Mouse (Mus musculus): Measurements from ENCODE around the gene Rbm18.
"Not testable (repeated sequence)": the region's sequence is repeated elsewhere in the genome, so short reads cannot be mapped to it uniquely, and the experiment has no call there.

The Rbm18 gene

DNA sequence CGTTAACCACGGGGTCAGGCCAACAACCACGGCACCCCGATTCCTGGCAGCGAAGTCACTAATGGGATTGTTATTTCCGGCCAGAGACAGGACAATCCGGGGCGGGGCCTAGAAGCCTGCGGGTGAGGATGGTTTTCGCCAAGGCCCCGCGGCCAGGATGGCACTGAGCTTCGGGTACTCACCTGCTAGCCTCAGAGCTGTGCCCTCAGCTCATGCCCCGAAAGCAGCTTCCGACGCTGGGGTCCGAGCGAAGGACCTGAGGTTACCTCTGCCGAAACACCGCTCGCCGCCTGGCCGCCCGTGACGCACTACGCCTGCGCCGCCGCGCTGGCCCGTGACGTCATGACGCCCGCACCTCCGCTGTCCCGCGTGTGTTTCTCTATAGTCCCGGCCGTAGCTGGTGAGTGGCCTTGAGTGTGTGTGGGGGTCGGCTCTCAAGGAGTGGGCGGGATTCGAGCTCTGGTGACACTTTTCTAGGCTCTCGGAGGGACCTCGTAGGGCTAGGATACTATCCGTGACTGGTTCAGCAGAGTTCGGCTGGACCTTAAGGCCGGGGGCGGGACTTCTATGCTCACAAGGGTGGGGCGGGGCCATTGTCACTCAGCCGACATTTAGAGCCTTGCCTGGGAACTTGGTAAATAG lies at the start of gene Rbm18, which contains the start of gene Mrrf:
Gene Rbm18 (minus strand): TSS at position 474 of the 642 bp plus-strand sequence.
Gene Mrrf (plus strand): TSS at position 90 of the 642 bp plus-strand sequence.
- DNase-seq = peak; percentile 92

DNA sequence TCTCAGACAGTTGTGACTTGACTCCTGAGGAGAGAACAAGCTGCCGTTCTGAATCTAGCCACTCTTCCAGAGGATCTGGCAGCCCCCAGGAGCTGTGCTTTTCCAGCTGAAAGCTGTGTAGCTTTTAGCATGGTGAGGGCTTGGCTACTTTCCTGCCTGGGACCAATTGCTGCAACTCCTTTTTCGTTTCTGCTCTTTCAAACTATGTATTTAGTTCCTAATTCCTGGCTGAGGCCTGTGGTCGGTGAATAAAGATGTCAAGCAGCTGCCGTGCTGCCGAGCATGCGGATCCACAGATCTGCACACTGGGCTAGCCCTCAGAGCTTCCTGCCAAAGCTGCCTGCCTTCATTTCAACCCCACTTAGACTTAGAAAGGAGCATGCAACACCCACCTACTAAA lies 48.3 kb upstream of the Rbm18 start:
- DNase-seq = no peak

DNA sequence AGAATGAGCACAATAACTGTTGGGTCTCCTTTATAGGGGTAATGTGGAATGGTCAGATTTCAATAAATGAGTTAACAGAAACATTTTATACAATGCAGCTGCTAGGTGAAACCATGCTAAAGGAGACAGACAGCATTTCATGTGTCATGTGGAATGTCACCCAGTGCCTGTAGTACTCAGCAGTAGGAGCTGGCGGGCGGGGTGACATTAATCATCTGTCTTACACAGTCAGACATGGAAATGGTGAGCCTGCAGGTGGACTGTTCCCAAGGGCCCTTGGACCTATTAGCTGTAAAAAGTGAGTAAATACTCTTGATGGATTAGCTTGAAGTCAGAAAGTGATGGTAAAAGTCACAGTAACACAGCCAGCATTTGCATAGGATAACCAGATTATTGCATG lies 47.6 kb upstream of the Rbm18 start:
- DNase-seq = no peak

DNA sequence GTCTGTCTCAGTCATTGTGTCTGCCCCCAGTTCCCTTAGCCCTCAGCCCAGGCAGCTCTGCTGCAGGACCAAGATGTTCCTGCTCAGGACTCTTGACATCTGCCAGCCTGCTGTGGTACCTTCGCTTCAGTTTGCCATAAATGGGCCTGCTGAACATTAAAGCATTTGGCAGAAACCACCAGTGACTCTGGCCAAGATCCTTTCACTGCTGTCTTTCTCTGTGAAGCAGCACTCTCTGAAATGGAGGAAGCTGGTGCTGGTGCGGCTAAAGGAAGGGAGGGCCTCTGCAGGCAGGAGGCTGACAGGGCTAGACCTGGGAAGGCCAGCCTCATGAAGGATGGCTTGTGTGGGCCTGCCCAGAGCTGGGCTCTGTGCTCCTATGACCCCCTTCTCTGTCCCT lies 46.7 kb upstream of the Rbm18 start:
- DNase-seq = no peak

DNA sequence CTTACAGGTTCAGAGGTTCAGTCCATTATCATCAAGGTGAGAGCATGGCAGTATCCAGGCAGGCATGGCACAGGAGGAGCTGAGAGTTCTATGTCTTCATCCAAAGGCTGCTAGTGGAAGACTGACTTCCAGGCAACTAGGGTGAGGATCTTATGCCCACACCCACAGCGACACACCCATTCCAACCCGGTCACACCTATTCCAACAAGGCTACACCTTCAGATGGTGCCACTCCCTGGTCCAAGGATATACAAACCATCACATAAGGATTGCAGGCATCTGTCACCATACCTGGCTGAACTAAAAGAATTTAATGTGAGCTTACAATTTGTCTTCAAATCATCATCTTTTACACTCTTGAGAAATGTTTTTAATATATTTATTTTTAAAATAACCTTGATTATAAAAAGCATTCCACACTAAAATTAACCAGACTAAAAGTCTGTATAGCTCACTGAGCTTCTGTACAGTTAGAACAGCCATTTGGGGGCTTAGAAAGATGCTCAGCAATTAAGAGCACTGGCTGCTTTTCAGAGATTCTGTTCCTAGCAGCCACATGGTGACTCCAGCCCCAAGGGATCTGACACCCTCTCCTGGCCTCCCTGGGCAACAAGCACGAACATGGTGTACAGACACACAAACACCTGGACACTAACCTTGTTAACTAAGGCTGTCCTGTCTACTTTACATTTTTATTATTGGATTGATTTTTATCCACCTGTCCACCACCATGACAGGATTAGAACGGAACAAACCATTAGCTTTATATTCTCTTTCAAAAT lies 45.2 kb upstream of the Rbm18 start:
- DNase-seq = not testable (repeated sequence)

DNA sequence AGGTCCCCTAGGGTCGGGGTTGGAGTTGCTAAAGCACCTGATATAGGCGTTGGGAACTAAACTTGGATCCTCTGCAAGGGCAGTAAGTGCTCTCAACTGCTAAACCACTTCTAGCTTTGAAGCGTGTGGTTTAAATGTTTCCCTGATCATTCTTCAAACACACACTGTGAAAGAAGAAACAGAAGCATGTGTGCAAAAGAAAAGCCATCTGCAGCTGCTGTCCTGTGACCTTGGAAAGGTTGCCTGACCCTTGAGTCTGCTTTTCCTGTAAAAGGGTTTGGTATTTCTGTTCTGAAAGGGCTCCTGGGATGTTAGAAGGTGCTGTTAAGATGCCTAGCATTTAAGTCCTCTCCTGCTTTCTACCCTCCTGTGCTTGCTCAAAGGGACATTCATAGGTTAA lies 42.9 kb upstream of the Rbm18 start:
- DNase-seq = no peak

DNA sequence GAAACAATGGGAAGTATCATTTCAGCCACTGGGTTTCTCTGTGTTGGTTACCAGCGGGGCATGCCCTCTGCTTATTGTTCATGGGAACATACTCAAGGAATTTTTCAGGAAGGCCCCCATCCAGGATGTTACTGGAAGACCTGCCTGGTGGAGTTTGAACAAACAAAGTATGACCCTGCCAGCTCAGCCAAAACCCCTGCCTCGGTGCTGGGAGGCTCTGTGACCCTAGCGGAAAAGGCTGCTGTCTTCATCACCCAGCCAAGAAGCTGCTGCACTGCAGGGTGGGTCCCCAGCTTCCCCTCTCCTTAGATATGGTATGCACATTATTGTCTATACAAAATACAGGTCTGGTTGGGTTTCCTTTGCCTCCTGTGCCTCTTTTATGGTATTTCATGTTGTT lies 36.0 kb upstream of the Rbm18 start:
- DNase-seq = no peak

DNA sequence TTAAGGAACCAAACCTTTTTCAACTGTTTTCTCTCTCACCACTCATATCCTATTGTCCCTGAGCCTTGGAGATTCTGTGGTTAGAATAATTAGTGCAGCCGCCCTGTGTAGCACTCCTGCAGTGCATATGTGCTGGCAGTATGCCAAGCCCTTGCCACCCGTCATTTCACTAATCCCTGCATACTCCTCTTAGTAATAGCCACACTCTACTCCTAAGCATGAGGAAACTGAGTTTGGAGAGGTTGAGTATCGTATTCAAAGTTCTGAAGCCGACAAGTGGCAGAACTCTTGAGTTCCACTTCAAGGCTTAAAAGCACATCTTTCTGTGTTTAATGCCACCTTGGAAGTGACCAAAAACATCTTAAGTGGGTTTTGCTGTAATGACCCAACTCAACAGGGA lies 35.6 kb upstream of the Rbm18 start:
- DNase-seq = no peak

DNA sequence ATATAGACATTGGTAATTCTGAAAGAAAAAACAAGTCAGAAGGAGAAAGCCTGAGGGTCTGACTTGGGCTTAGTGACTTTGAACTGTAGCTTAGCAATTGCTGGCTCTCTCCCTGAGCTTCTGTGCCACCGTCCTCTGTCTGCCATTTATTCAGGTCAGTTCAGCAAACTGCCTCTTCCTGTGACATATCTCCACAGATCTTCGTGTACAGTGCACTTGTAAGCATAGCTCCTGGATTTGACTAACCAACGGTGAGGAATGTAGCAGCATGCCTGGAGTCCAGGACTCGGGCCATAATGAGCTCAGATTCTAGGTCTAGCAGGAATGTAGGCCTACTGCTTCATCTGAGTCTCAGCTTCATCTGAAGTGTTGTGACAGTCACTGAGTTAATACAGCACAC lies 32.6 kb upstream of the Rbm18 start:
- DNase-seq = no peak

DNA sequence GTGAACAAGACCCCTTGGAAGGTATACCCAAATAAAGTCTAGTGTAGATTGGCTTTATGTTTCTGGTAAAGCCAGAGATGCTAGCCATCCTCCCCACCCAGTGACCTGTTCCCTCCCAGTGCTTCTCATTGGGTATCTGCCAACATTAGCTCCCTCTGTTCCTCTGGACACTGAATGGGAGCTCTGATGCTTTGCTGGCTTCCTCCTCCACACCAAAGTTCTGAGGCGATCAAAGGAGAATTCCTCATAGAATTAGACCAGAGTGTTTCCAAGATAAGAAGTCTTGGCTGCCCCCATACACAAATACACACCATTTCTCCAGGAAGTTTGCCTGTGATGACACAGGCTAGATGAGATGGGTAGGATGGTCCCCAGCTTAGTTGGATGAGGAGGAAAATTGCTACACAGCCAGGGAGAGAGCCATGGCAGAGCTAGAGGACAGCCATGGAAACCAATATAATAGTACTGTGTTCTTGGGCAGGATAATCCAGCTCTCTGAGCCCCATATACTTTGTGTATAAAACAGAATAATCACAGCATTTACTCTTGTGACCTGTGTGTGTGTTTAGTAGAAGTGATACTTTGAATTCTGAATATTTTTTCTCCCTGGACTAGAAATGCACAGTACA lies 31.5 kb upstream of the Rbm18 start:
- no peak for DNase-seq

DNA sequence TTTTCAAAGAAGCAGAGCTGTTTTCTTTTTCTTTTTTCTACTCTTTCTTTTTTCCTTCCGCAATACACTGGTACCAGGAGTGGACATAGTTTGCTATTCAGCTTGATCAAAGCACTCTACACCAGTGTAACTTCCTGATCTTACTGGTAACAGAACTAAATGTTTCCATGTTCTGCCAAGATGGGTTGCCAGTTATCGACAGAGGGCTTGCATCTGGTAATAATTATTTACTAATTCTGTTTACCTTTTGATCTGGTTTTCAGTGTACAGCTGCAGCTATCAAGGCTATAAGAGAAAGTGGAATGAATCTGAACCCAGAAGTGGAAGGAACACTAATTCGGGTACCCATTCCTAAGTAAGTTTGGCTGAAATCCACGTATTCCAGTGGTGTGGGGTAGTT lies 22.8 kb upstream of the Rbm18 start:
- no peak for DNase-seq

DNA sequence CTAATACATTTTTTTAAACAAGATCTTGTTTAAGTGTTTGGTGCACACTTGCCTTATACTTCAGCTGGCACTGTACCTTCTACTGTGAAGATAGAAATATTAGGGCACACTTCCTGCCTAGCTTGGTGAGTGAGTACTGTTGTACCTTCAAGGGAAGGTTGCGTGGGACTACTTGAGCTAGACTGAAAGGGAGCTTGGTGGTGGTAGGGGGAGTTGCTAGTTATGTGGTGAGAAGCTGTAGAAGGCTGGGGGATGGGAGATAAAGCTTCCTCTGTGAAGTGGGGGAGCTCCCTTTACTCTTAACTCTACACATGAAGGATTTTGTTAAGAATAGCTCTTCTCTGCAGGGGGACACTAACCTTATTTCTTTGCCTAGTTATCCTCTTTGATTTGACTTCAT lies 20.9 kb upstream of the Rbm18 start:
- DNase-seq = no peak

DNA sequence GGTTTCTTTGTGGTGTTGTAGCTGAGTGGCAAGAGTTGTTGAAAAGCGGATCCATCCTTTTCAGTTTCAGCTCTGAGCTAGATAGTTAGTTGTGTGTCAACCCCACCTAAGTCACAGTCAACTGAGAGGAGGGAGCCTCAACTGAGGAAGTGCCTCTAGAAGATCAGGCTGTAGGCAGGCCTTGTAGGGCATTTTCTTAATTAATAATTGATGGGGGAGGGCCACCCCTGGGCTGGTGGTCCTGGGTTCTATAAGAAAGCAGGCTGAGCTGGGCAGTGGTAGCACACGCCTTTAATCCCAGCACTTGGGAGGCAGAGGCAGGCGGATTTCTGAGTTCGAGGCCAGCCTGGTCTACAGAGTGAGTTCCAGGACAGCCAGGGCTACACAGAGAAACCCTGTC lies 15.8 kb upstream of the Rbm18 start:
- not testable (repeated sequence) for DNase-seq

DNA sequence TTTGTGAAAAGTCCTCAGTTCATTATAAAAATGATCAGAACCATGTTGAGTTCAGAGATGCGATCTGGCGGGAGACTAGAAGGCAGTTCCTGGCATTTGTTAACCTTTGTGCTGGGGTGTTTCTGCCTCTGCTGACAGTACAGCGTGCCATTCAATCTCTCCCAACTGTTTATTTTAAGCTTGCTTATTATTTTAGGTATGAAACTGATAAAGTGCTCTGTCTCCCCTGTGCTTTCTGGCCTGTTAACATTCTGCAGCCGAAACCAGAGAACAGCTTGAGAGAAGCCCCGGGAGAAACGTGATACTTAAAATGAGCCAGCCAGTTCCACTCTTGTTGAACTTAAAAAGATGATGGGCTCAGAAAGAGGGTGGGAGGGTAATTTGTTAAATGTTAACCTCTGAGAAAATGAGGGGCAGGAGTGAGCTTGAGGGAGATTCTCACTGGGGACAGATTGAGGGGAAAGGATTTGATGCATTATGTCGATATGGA lies 12.3 kb upstream of the Rbm18 start:
- no peak for DNase-seq

DNA sequence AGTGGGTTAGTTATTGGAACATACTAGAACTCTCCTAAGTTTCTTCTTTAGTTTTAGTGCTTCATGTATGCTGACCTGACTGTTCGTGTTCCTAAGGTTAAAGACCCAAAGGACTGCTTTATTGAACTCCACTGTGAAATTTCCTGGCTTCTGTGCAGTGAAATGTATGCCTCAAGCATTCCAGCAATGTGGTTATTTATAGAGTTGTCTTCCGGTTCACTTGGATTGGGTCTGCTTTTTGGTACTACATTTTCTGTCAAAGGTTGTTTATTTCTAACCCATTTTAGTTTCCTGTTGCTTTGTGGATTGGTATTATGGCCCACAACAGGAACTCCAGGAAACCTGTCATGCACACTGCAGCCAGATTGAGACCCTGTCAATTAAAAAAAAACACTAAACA lies 2.5 kb upstream of the Rbm18 start:
- no peak for DNase-seq

DNA sequence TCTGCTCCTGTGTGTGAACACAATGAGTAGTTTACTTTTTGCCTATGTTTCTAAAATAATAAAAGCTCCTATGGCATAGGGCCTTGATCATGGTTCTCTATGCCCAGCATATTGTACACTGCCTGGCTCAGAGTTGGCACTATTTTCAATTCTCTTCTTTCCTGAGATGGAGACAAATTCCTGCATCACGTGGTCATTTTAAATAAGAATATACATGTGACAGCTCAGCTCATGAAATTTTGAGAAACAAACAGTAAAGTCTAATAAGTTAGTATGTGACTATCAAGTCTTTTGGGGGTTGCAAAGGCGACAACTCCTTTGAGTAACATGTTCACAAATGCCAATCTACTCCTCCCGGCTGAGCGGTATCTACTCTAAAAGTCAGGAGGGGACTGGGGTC lies 686 bp downstream of the Rbm18 start:
- no peak for DNase-seq

DNA sequence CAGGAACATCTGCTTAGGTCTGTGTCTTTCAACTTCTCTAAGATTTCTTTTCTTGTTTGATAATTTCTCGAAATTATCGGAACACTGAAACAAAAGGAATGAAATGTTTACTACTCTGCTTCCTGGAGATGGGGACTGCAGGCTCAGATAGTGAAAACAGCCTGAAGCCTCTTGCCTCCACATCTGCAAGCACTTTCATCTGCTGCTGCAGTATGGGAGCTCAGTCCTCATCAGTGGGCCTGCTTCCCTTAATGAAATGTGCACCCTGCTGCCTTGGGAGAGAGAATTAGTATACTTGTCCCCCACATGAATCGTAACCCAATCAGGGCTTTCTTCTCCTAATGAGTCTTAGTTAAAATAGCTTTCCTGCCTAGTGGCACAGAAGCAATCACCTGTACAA lies 7.5 kb downstream of the Rbm18 start:
- no peak for DNase-seq

DNA sequence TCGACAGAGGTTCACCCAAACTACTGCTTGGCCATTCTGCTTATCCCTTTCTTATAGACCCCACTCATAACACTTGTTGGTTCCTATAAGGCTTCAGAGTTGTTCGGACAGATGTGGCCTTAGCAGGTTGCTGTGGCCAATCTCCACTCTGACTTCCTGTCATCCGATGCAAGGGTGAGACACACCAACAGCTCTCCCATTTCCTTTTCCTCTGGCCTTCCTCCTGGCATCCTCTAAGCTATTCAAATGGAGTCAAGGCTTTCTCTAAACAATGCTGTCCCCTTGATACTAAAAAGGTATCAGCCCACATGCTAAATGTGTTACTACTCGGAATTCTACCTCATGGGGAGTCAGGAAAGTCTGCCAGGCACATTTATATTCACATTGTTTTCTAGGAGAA lies 8.6 kb downstream of the Rbm18 start:
- DNase-seq = no peak

DNA sequence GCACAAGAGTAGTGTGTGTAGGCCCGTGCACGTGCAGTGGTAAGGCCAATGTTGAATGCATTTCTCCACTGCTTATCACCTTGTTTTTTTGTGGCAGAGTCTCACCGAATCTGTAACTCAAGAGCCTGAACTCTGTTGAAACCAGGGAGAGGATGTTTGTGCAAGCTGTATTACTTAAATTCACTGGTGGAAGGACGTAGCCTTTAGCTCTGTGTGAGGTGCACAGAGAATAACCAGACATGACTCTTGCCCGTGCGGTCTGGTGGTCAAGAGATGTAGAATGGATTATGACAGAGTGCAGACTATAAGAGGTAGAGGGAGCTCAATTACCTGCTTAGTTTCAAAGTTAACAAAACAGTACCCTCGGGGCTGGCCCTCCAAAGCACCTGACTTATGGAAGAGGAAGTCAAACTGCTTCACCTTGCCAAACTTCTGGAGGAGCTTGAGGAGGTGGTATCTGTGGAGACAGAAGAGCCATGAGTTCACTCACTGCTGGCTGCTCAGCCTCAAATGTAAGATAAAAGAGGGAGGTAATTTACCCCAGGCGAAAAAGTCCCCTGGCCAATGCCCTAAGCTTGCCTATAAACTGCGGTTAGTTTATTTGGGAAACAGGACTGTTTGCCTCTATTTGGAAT lies 9.7 kb downstream of the Rbm18 start:
- no peak for DNase-seq

DNA sequence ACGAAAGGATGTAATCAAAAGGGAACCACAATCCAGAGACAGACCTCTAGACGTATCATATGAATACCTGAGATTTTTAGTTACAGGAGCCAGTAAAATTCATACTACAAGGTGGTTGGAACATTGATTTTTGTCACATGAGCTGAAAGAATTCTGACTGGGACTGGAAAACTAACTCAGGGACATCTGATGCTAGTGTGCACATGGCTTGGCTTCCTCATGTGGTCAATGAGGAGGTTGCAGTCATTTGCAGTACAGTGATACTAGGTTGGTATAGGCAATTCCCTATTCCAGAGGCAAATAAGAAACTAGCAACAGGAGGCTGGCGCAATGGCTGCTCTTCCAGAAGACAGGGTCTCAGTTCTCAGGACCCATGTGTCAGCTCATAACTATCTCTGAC lies 23.9 kb downstream of the Rbm18 start:
- no peak for DNase-seq

DNA sequence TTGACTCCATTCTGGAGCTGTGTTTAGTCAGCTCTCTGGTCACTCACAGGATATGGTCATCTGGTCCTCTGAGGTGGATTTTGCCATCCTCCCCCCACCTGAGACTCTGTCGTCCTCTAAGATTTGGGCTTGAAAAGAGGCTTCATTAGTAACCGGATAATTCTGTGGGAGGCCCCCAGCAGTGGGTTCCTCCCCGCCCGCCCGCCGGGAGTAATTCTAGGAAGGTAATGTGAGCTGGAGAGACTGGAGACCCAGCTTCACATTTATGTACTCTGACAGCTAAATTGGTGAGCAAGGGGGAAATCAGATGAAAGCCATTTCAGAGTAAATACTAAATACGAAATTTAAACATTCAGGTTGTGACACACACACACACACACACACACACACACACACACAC lies 28.0 kb downstream of the Rbm18 start:
- DNase-seq = no peak

DNA sequence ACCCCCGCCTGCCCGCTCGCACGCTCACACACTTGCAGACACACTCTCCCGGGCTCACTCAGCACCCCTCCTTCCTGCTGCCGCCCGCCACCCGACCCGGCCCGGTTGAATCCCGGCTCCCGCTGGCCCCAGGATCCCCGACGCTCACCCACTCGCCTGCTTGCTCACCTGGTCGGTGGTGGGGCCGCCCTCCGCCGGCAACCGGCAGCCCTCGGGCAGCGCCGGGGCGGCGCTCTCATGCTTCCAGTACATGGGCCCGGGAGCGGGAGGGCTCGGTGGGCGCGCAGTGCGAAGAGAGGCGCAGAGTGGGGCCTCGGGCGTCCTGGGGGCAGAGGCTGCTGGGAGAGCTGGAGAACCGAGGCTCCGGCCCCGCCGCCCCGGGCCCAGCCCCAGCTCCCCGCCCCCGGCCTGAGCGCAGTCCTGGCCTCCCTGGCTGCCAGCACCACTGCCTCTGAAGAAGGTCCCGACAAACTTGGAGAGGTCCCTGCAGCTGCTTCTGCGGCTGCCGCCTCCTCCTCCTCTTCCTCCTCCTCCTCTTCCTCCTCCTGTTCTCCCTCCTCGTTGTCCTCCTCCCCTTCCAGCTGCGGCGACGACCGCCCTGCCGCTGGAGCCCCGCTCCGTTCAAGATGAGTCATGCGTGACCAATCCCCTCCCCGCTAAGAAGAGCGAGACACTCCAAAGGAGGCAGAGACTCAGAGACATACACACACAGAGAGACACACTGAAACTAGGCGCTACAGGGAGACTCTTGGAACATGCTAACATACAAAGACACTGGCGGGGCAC lies 31.4 kb downstream of the Rbm18 start, which contains the start of gene Lhx6:
Gene Lhx6 (minus strand): TSS at position 453 of the 786 bp plus-strand sequence.
- no peak for DNase-seq
